Mouse (Mus musculus) forebrain, embryonic 10.5 days (tissue): ENCODE measurements around the gene Cd28. TPM values are rescaled to one million over a fixed set of nuclear protein-coding genes. Genes with fewer than 3 reads are reported as not detected.

Experiments
- DNase-seq: peaks from one replicate; pipeline ENCODE4 v3.0.0-alpha.2; 2017; ENCODE audit warnings: low spot score; ENCODE audit errors: extremely low spot score
- H3K27ac ChIP-seq: fragments of 300-500 bp; sonication (generic); 2 replicates; pipeline ENCODE4 v1.5.1; 2016; ENCODE audit warnings: mild to moderate bottlenecking
- H3K27me3 ChIP-seq: fragments of 300-500 bp; sonication (generic); 2 replicates; pipeline ENCODE4 v1.6.1; 2016; ENCODE audit warnings: mild to moderate bottlenecking; ENCODE audit not compliant: poor library complexity, severe bottlenecking
- H3K36me3 ChIP-seq: fragments of 300-500 bp; sonication (generic); replicated peaks from 2 replicates; pipeline ENCODE4 v1.6.1; 2016; ENCODE audit warnings: mild to moderate bottlenecking, moderate library complexity
- H3K4me1 ChIP-seq: fragments of 300-500 bp; sonication (generic); 2 replicates; pipeline ENCODE4 v1.6.1; 2016
- H3K4me3 ChIP-seq: fragments of 300-500 bp; sonication (generic); 2 replicates; pipeline ENCODE4 v1.5.1; 2016; ENCODE audit warnings: mild to moderate bottlenecking, moderate library complexity
- H3K9me3 ChIP-seq: fragments of 300-500 bp; sonication (generic); 2 replicates; pipeline ENCODE4 v1.6.1; 2016; ENCODE audit warnings: mild to moderate bottlenecking, moderate library complexity
- WGBS: fragments of 180-500 bp; shearing (Covaris S2); methylation state at CpG from one replicate; pipeline ENCODE4 v1.1.7; 2016; 5-methylcytosine and 5-hydroxymethylcytosine counted together
- polyA plus RNA-seq: library from polyadenylated mRNA; unstranded; fragments of >200 nt; fragmentation: Nextera tagmentation; extraction: Ambion mirVana; gene quantifications from 2 replicates; pipeline ENCODE4 v1.2.1, GENCODE M21; 2016

Gene Cd28
- polyA plus RNA-seq, 1 experiment from 2014 or later, result 0.02 TPM

- H3K27ac ChIP-seq, result no peak overlapping the region
- 0 out of 2 replicates have a peak, but pooled peaks cover 3% of the 10 kb centered on the region for H3K4me1 ChIP-seq
- DNase-seq, result no peak
- H3K27me3 ChIP-seq, result no peaks in the 10 kb centered on the region
- H3K36me3 ChIP-seq, result no peaks in the 10 kb centered on the region
- no peak overlapping the region for H3K4me3 ChIP-seq
- WGBS, result 88% methylated on average over 7 of the region's 7 CpGs
- H3K9me3 ChIP-seq, result no peaks in the 10 kb centered on the region
These were observed 39.0 kb downstream of the Cd28 start for GRCm38 (mm10) chr1:60755391-60756243.

- DNase-seq, result no peak
- Histone ChIP-seq H3K9me3 (no peaks in the 10 kb centered on the region), H3K36me3 (no peaks in the 10 kb centered on the region), H3K4me1 (0 out of 2 replicates have a peak, but pooled peaks cover 3% of the 10 kb centered on the region), H3K4me3 (no peak overlapping the region), H3K27ac (no peak overlapping the region), H3K27me3 (no peaks in the 10 kb centered on the region)
- WGBS, result 90% methylated on average over 2 of the region's 2 CpGs
These were observed 41.0 kb downstream of the Cd28 start for GRCm38 (mm10) chr1:60757631-60758030.

DNA sequence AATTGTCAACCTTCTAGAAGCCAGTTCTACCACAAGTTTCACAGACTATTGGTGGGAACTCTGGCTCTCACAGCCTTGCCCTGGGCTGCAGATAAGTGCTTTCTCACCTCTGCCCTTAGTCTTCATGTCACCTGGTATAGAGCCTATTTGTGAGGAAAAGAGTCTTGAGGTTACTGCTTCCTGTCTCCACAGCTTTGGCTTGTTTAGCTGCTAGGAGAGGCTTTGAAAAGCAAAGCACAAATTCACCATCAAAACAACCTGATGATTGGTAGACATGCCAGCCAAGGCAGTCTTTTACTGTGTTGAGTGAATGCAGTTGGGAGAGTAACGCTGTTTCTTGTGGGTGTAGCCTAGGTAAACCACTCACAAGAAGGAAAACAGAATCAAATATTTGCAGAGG lies 41.6 kb downstream of the Cd28 start:
- H3K27ac ChIP-seq, result no peak overlapping the region
- no peaks in the 10 kb centered on the region for H3K27me3 ChIP-seq
- DNase-seq, result no peak
- WGBS, result 100% methylated on average over 1 of the region's 1 CpGs
- H3K36me3 ChIP-seq, result no peaks in the 10 kb centered on the region
- 0 out of 2 replicates have a peak, but pooled peaks cover 3% of the 10 kb centered on the region for H3K4me1 ChIP-seq
- no peaks in the 10 kb centered on the region for H3K9me3 ChIP-seq
- no peak overlapping the region for H3K4me3 ChIP-seq

DNA sequence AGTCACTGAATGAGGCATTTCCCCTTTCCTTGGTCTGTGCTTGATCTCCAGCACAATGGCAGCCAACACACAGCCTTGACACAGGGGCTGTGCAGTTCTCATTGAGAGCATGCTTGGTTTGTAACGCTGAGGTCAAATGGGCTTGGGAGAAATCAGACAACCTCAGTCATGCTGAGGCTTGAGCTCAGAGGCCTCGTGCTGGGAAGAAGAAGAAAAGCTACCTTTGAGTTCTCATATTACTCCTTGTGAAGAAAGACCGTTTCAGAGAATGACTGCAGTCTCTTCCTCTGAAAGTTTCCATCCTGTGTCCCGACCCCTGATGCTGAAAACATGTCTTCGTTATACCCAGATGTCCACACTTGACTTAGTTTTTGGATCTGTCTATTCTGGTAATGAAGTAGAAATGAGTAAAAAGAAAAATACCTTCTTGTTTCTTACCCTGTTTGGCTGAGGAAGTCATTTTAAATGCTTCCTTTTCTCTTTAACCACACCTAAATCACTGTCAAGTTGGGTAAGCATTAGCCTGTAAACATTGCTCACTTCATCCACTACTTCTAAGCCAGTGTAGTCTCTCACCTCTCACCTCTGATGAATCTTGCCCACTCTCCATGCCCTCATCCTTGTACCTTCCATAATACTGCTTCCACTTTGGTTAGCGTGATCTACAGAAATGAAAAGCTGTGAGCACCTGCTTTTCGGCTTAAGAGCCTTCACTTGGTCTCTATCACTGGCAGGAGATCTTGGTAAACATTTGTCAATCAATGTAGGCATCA lies 43.1 kb downstream of the Cd28 start:
- H3K9me3 ChIP-seq, result no peaks in the 10 kb centered on the region
- H3K4me3 ChIP-seq, result no peak overlapping the region
- H3K4me1 ChIP-seq, result 0 out of 2 replicates have a peak, but pooled peaks cover 3% of the 10 kb centered on the region
- no peaks in the 10 kb centered on the region for H3K36me3 ChIP-seq
- no peak overlapping the region for H3K27ac ChIP-seq
- H3K27me3 ChIP-seq, result no peaks in the 10 kb centered on the region
- WGBS, result 73% methylated on average over 7 of the region's 7 CpGs
- DNase-seq, result no peak

DNA sequence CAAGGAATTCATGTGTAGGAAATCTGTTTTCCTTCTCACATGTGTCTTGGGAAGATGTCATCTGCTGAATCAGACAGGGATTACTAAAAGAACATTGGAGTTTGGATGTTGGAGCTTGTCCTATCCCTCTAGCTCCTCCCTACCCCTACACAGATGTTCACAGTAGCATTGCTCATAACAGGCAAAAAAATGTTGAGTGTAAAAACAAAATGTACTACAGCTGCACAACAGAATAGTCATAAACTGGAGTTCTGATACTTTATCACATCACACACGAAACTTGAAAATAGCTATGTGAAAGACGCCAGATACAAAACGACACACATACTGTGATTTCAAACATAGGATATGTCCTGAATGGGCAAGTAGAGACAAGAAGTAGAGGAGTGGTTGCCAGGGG lies 43.9 kb downstream of the Cd28 start:
- WGBS, result 93% methylated on average over 3 of the region's 3 CpGs
- Histone ChIP-seq H3K9me3 (no peaks in the 10 kb centered on the region), H3K36me3 (no peaks in the 10 kb centered on the region), H3K27me3 (no peaks in the 10 kb centered on the region), H3K27ac (no peak overlapping the region), H3K4me3 (no peak overlapping the region), H3K4me1 (0 out of 2 replicates have a peak, but pooled peaks cover 3% of the 10 kb centered on the region)
- DNase-seq, result no peak

DNA sequence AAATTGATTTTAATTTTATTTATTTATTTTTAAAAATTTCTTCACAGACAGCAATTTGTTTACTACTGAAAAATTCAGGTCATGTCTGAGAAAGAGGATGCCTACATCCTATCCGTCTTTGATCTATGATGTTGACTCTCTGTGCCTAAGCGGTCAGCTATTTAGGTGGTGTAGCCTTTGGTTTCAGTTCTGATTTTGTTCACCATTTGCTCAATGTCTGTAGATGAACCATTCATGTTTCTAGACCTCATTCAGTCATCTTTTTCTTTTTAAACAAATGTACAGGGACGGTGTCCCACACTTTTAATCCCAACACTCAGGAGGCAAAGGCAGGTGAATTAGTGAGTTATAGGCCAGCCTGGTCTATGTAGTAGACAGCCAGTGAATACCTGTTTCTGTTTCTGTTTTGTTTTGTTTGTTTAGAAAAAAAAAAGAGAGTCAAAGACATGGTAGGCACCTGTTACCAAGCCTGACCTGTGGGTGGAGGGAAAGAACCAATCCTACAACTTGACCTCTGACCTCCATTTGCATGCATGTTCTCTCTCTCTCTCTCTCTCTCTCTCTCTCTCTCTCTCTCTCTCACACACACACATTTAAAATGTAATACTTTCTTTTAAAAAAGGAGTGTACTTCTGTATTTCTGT lies 45.0 kb downstream of the Cd28 start:
- H3K4me3 ChIP-seq, result no peak overlapping the region
- no peaks in the 10 kb centered on the region for H3K9me3 ChIP-seq
- no peaks in the 10 kb centered on the region for H3K27me3 ChIP-seq
- H3K27ac ChIP-seq, result no peak overlapping the region
- 96% methylated on average over 3 of the region's 3 CpGs for WGBS
- DNase-seq, result no peak
- no peaks in the 10 kb centered on the region for H3K36me3 ChIP-seq
- 0 out of 2 replicates have a peak, but pooled peaks cover 3% of the 10 kb centered on the region for H3K4me1 ChIP-seq

- H3K9me3 ChIP-seq, result no peaks in the 10 kb centered on the region
- 94% methylated on average over 1 of the region's 1 CpGs for WGBS
- no peaks in the 10 kb centered on the region for H3K36me3 ChIP-seq
- no peaks in the 10 kb centered on the region for H3K27me3 ChIP-seq
- no peak overlapping the region for H3K4me3 ChIP-seq
- no peak for DNase-seq
- H3K27ac ChIP-seq, result no peak overlapping the region
- H3K4me1 ChIP-seq, result 0 out of 2 replicates have a peak, but pooled peaks cover 3% of the 10 kb centered on the region
These were observed 45.9 kb downstream of the Cd28 start for GRCm38 (mm10) chr1:60762451-60762850.

GRCm38 (mm10) chr1:60762916-60763315 lies 46.3 kb downstream of the Cd28 start:
- H3K36me3 ChIP-seq, result no peaks in the 10 kb centered on the region
- no peak for DNase-seq
- no peaks in the 10 kb centered on the region for H3K27me3 ChIP-seq
- no peak overlapping the region for H3K4me3 ChIP-seq
- H3K9me3 ChIP-seq, result no peaks in the 10 kb centered on the region
- no peak overlapping the region for H3K27ac ChIP-seq
- H3K4me1 ChIP-seq, result 0 out of 2 replicates have a peak, but pooled peaks cover 3% of the 10 kb centered on the region
- WGBS, result 95% methylated on average over 20 of the region's 20 CpGs

- no peaks in the 10 kb centered on the region for H3K36me3 ChIP-seq
- WGBS, result 94% methylated on average over 7 of the region's 7 CpGs
- no peak overlapping the region for H3K27ac ChIP-seq
These were observed 55.2 kb downstream of the Cd28 start for GRCm38 (mm10) chr1:60771771-60772170.

GRCm38 (mm10) chr1:60773231-60773630 lies 56.6 kb downstream of the Cd28 start:
- Histone ChIP-seq H3K4me3 (no peak overlapping the region), H3K4me1 (no peaks in the 10 kb centered on the region), H3K27me3 (no peaks in the 10 kb centered on the region), H3K27ac (no peak overlapping the region), H3K36me3 (no peaks in the 10 kb centered on the region), H3K9me3 (no peaks in the 10 kb centered on the region)
- 89% methylated on average over 3 of the region's 3 CpGs for WGBS
- no peak for DNase-seq

More at GRCm38 (mm10) chr1:60771771-60772170, 55.2 kb downstream of the Cd28 start:
- H3K9me3 ChIP-seq, result no peaks in the 10 kb centered on the region
- H3K4me3 ChIP-seq, result no peak overlapping the region
- DNase-seq, result no peak
- no peaks in the 10 kb centered on the region for H3K27me3 ChIP-seq
- H3K4me1 ChIP-seq, result no peaks in the 10 kb centered on the region

DNA sequence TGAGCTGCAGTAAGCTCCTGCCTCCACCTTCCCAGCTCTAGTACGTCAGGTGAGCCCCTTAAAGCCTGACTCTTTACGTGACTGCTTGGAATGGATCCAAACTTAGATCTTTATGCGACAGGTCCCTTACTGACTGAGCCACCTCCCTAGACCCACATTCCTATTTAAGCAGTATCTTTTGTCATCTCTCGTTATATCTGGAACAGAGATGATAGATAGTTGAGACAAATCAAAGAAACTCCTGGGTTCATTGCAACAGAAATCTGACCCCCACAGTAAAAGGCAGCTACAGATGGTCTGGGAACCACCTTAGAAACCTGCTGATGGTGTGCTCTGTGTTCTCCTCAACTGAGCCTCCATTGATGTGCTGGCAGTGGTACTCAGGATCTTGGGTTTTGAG lies 59.6 kb downstream of the Cd28 start:
- Histone ChIP-seq H3K27ac (no peak overlapping the region), H3K36me3 (no peaks in the 10 kb centered on the region), H3K4me3 (no peak overlapping the region), H3K27me3 (no peaks in the 10 kb centered on the region), H3K9me3 (no peaks in the 10 kb centered on the region), H3K4me1 (no peaks in the 10 kb centered on the region)
- WGBS, result 88% methylated on average over 4 of the region's 4 CpGs
- no peak for DNase-seq

- Histone ChIP-seq H3K4me3 (no peak overlapping the region), H3K27me3 (no peaks in the 10 kb centered on the region), H3K9me3 (no peaks in the 10 kb centered on the region), H3K27ac (no peak overlapping the region), H3K36me3 (no peaks in the 10 kb centered on the region), H3K4me1 (no peaks in the 10 kb centered on the region)
- DNase-seq, result no peak
- 73% methylated on average over 3 of the region's 3 CpGs for WGBS
These were observed 60.3 kb downstream of the Cd28 start for GRCm38 (mm10) chr1:60776906-60777305.
